Mouse (Mus musculus) lung, postnatal 14 days (tissue): Measurements from ENCODE around the gene Pah.
A peak's percentile ranks its signal among the peaks of the same experiment; 100 is the strongest.

ENCODE experiments used
- DNase-seq: peaks from one replicate; pipeline ENCODE4 v3.0.0; 2021

Pah gene

GRCm38 (mm10) chr10:87508581-87508980 lies 13.0 kb upstream of the Pah start:
- no peak for DNase-seq

GRCm38 (mm10) chr10:87513052-87513451 lies 8.5 kb upstream of the Pah start:
- DNase-seq = no peak

- no peak for DNase-seq
Observed at GRCm38 (mm10) chr10:87518585-87518984, 3.0 kb upstream of the Pah start.

GRCm38 (mm10) chr10:87520401-87521116 lies 1.0 kb upstream of the Pah start:
- no peak for DNase-seq

- DNase-seq = no peak
Observed at GRCm38 (mm10) chr10:87534172-87534571, 12.6 kb downstream of the Pah start.

GRCm38 (mm10) chr10:87545759-87546158 lies 24.2 kb downstream of the Pah start:
- DNase-seq = no peak

- DNase-seq = no peak
Observed at GRCm38 (mm10) chr10:87546299-87547234, 25.0 kb downstream of the Pah start.

- peak; percentile 42 for DNase-seq
Observed at GRCm38 (mm10) chr10:87552726-87553125, 31.1 kb downstream of the Pah start.

GRCm38 (mm10) chr10:87556441-87556840 lies 34.8 kb downstream of the Pah start:
- DNase-seq = no peak

GRCm38 (mm10) chr10:87563818-87564217 lies 42.2 kb downstream of the Pah start:
- DNase-seq = no peak

GRCm38 (mm10) chr10:87565712-87566111 lies 44.1 kb downstream of the Pah start:
- DNase-seq = no peak

- DNase-seq = no peak
Observed at GRCm38 (mm10) chr10:87572500-87572899, 50.9 kb downstream of the Pah start.

- DNase-seq = peak; percentile 33
Observed at GRCm38 (mm10) chr10:87586696-87587095, 65.1 kb downstream of the Pah start.

GRCm38 (mm10) chr10:87593916-87594315 lies 72.3 kb downstream of the Pah start:
- no peak for DNase-seq

GRCm38 (mm10) chr10:87596361-87597074 lies 74.9 kb downstream of the Pah start:
- peak; percentile 35 for DNase-seq

GRCm38 (mm10) chr10:87597075-87597677 lies 75.6 kb downstream of the Pah start:
- DNase-seq = no peak

- DNase-seq = no peak
Observed at GRCm38 (mm10) chr10:87602151-87602550, 80.6 kb downstream of the Pah start.

- DNase-seq = no peak
Observed at GRCm38 (mm10) chr10:87625196-87625595, 103.6 kb downstream of the Pah start.
